13 mouse cellular contexts compared by ENCODE assay signal in genomic region chr4:41505131-41505551, GRCm38 (mm10). TPM values are rescaled to one million over a fixed set of nuclear protein-coding genes. Genes with fewer than 3 reads are reported as not detected.
DNase-seq lines count a peak whose midpoint lies in the region; ATAC-seq and TF ChIP-seq lines count a peak whose summit lies in the region.
"Had no signal": no experiment of that assay in that cellular context is flagged by ENCODE, and none has a peak within 500 bp of the region (broad histone marks: within the 10 kb centered on the region; RNA-seq: fewer than 3 reads in every experiment).

No protein-coding gene starts in this region.

- 52% methylated on average over 11 of the region's 11 CpGs for WGBS in kidney, embryonic 15.5 days
- 58% methylated on average over 11 of the region's 11 CpGs for WGBS in lung, embryonic 14.5 days

- H3K27me3 ChIP-seq in kidney, embryonic 15.5 days: peaks cover 45% of the 10 kb centered on the region
- peaks cover 17% of the 10 kb centered on the region for H3K27me3 ChIP-seq in G1E (ENCODE audit: insufficient read depth, low read length)
- H3K27me3 ChIP-seq in lung, embryonic 14.5 days (ENCODE audit: insufficient read depth, low read length): peaks cover 21% of the 10 kb centered on the region

- peaks cover 44% of the 10 kb centered on the region for H3K4me1 ChIP-seq in kidney, embryonic 15.5 days
- H3K4me1 ChIP-seq in G1E (ENCODE audit: insufficient read depth, low read depth, low read length): peaks cover 58% of the 10 kb centered on the region
- H3K4me1 ChIP-seq in lung, embryonic 14.5 days (ENCODE audit: insufficient read depth): peaks cover 9% of the 10 kb centered on the region; the same call in 1 of the 2 replicates

- 0 out of 2 replicates have a peak, but pooled peaks have one; percentile 21 for TF ChIP-seq CTCF in G1E (IDR thresholded peaks at IDR 0.05; ENCODE audit: low read depth, low read length)
- peak; percentile 37; the same call in 1 of the 2 replicates for TF ChIP-seq CTCF in lung, embryonic 14.5 days (IDR thresholded peaks at IDR 0.05; ENCODE audit: low read depth)

- H3K4me2 ChIP-seq in kidney, embryonic 15.5 days: no peak overlapping the region
- H3K4me2 ChIP-seq in lung, embryonic 14.5 days: no peak overlapping the region
- H3K4me2 ChIP-seq: limb, embryonic 13.5 days; midbrain, embryonic 12.5 days; stomach, embryonic 15.5 days had no signal

- peak; percentile 54 for DNase-seq in adrenal gland, adult 2 months
- no peak for DNase-seq in adrenal gland, postnatal 25 days
- DNase-seq in kidney, adult 9 months: peak; percentile 60
- DNase-seq in G1E (ENCODE audit: low spot score): peak; percentile 30
- no peak for DNase-seq in lung, embryonic 14.5 days
- DNase-seq in spleen, postnatal 36 days (ENCODE audit: low spot score in 2 of 2): no peak
- no peak for DNase-seq in right cerebral cortex, postnatal 10 days (ENCODE audit: low spot score in 2 of 2)
- DNase-seq: cerebellum, postnatal 36 days had no signal

- H3K9me3 ChIP-seq in kidney, embryonic 15.5 days (replicated peaks): no peaks in the 10 kb centered on the region
- H3K9me3 ChIP-seq in G1E (replicated peaks): no peaks in the 10 kb centered on the region
- no peaks in the 10 kb centered on the region for H3K9me3 ChIP-seq in lung, embryonic 14.5 days (ENCODE audit: low read depth, low read length)
- H3K9me3 ChIP-seq: limb, embryonic 13.5 days; midbrain, embryonic 12.5 days; stomach, embryonic 15.5 days had no signal

- H3K27ac ChIP-seq in kidney, embryonic 15.5 days: no peak overlapping the region
- H3K27ac ChIP-seq in lung, embryonic 14.5 days (ENCODE audit: low read depth): no peak overlapping the region
- H3K27ac ChIP-seq: limb, embryonic 13.5 days; midbrain, embryonic 12.5 days; stomach, embryonic 15.5 days had no signal

- H3K4me3 ChIP-seq in kidney, embryonic 15.5 days (replicated peaks): no peak overlapping the region
- peak overlapping the region; percentile 55; the same call in 1 of the 2 replicates for H3K4me3 ChIP-seq in G1E (ENCODE audit: low read depth, low read length)
- H3K4me3 ChIP-seq in lung, embryonic 14.5 days (ENCODE audit: low read depth, low read length): no peak overlapping the region
- H3K4me3 ChIP-seq: limb, embryonic 13.5 days; midbrain, embryonic 12.5 days; stomach, embryonic 15.5 days had no signal

- ATAC-seq in kidney, embryonic 15.5 days (replicated peaks; ENCODE audit: low FRiP score): no peak
- ATAC-seq in G1E (ENCODE audit: extremely low read depth, insufficient number of reproducible peaks, low FRiP score, poor library complexity, severe bottlenecking): peak; percentile 10; the same call in 1 of the 2 replicates
- no peak for ATAC-seq in lung, embryonic 14.5 days (ENCODE audit: insufficient read depth)
- ATAC-seq: intestine, embryonic 16.5 days had no signal

- no peaks in the 10 kb centered on the region for H3K36me3 ChIP-seq in kidney, embryonic 15.5 days
- H3K36me3 ChIP-seq in G1E (replicated peaks): peaks cover 10% of the 10 kb centered on the region
- no peaks in the 10 kb centered on the region for H3K36me3 ChIP-seq in lung, embryonic 14.5 days (ENCODE audit: insufficient read depth)
- H3K36me3 ChIP-seq: limb, embryonic 13.5 days; midbrain, embryonic 12.5 days; stomach, embryonic 15.5 days had no signal

- no peak overlapping the region for H3K9ac ChIP-seq in kidney, embryonic 15.5 days
- no peak overlapping the region for H3K9ac ChIP-seq in lung, embryonic 14.5 days
- H3K9ac ChIP-seq: limb, embryonic 13.5 days; midbrain, embryonic 12.5 days; stomach, embryonic 15.5 days had no signal

RNA-seq across cellular contexts. Expression of gene AI464131, which starts 2.3 kb away (rescaled TPM):
- 10 to 100 TPM; 12.3 to 15.2 TPM for total RNA-seq in adrenal gland, adult 2 months (2021)
- polyA plus RNA-seq in adrenal gland, adult 2 months (2012; rRNA removed): 11.5 and 14.6 TPM in 2 replicates
- 15.4 and 17.4 TPM in 2 replicates for total RNA-seq in adrenal gland, postnatal 25 days (2021)
- 7.4 and 9.0 TPM in 2 replicates for polyA plus RNA-seq in kidney, embryonic 15.5 days (2015; fragmentation: Nextera tagmentation; extraction: Ambion mirVana)
- 4.3 and 4.4 TPM in 2 replicates for total RNA-seq in G1E (2014; fragmentation: Nextera tagmentation)
- 7.0 and 7.3 TPM in 2 replicates for total RNA-seq in G1E (2017)
- polyA plus RNA-seq in G1E (2012): 2.2 and 3.1 TPM in 2 replicates
- 3.3 and 3.6 TPM in 2 replicates for polyA plus RNA-seq in lung, embryonic 14.5 days (2014; fragmentation: Nextera tagmentation; extraction: Ambion mirVana)

RNA-seq across cellular contexts. Expression of gene 1110017D15Rik, which starts 12.0 kb away (rescaled TPM):
- under 1 TPM in 1 of 2 experiments, not detected in 1; 0.55 TPM for total RNA-seq in adrenal gland, adult 2 months (2021)
- polyA plus RNA-seq in adrenal gland, adult 2 months (2012; rRNA removed): 0.40 and 0.66 TPM in 2 replicates
- 0.82 TPM in 1 of 2 replicates, not detected in the other for total RNA-seq in adrenal gland, postnatal 25 days (2021)
- 0.55 TPM in 1 of 2 replicates, not detected in the other for polyA plus RNA-seq in kidney, embryonic 15.5 days (2015; fragmentation: Nextera tagmentation; extraction: Ambion mirVana)
- total RNA-seq in G1E (2014; fragmentation: Nextera tagmentation): 7.3 and 10.5 TPM in 2 replicates
- total RNA-seq in G1E (2017): 0.22 and 1.7 TPM in 2 replicates
- polyA plus RNA-seq in G1E (2012): 0.08 TPM in 1 of 2 replicates, not detected in the other
- 0.46 and 0.92 TPM in 2 replicates for polyA plus RNA-seq in lung, embryonic 14.5 days (2014; fragmentation: Nextera tagmentation; extraction: Ambion mirVana)

RNA-seq across cellular contexts. Expression of gene Nudt2, which starts 40.2 kb away (rescaled TPM):
- total RNA-seq in adrenal gland, adult 2 months (2021): 10 to 100 TPM; 32.8 to 33.0 TPM
- 4.9 and 5.6 TPM in 2 replicates for polyA plus RNA-seq in adrenal gland, adult 2 months (2012; rRNA removed)
- 27.3 and 38.0 TPM in 2 replicates for total RNA-seq in adrenal gland, postnatal 25 days (2021)
- 56.0 and 56.8 TPM in 2 replicates for polyA plus RNA-seq in kidney, embryonic 15.5 days (2015; fragmentation: Nextera tagmentation; extraction: Ambion mirVana)
- total RNA-seq in G1E (2014; fragmentation: Nextera tagmentation) (22.5 and 26.6 TPM in 2 replicates), G1E (2017) (62.3 and 72.7 TPM in 2 replicates)
- 5.9 and 12.4 TPM in 2 replicates for polyA plus RNA-seq in G1E (2012)
- 55.1 and 59.7 TPM in 2 replicates for polyA plus RNA-seq in lung, embryonic 14.5 days (2014; fragmentation: Nextera tagmentation; extraction: Ambion mirVana)

RNA-seq across cellular contexts. Expression of gene Kif24, which starts 40.5 kb away (rescaled TPM):
- 1 to 10 TPM in 1 of 2 experiments, under 1 TPM in 1; 0.83 to 1.4 TPM for total RNA-seq in adrenal gland, adult 2 months (2021)
- 0.30 and 0.56 TPM in 2 replicates for polyA plus RNA-seq in adrenal gland, adult 2 months (2012; rRNA removed)
- 2.7 TPM in 2 replicates for total RNA-seq in adrenal gland, postnatal 25 days (2021)
- polyA plus RNA-seq in kidney, embryonic 15.5 days (2015; fragmentation: Nextera tagmentation; extraction: Ambion mirVana): 7.9 and 8.7 TPM in 2 replicates
- total RNA-seq in G1E (2014; fragmentation: Nextera tagmentation) (47.8 and 68.0 TPM in 2 replicates), G1E (2017) (16.8 and 21.6 TPM in 2 replicates)
- 5.6 and 7.0 TPM in 2 replicates for polyA plus RNA-seq in G1E (2012)
- 8.1 and 8.6 TPM in 2 replicates for polyA plus RNA-seq in lung, embryonic 14.5 days (2014; fragmentation: Nextera tagmentation; extraction: Ambion mirVana)

Comparison
In these comparisons a context has a peak if more than half of its experiments do, and no peak if none do; other contexts are left out.
1. DNase-seq: peak in adrenal gland, adult 2 months (single experiment), kidney, adult 9 months (single experiment) and G1E (single experiment); none in adrenal gland, postnatal 25 days (single experiment), lung, embryonic 14.5 days (single experiment), spleen, postnatal 36 days (0 of 2) and right cerebral cortex, postnatal 10 days (0 of 2).